Mouse (Mus musculus) ES-Bruce4 (cell line): ENCODE data around the gene Hipk2. TPM values are rescaled to one million over a fixed set of nuclear protein-coding genes. Genes with fewer than 3 reads are reported as not detected.

Experiments used
- H3K27ac ChIP-seq: 2 replicates; pipeline ENCODE4 v1.5.1; 2012; ENCODE audit warnings: low read length, inconsistent platforms; ENCODE audit not compliant: insufficient read depth
- H3K27me3 ChIP-seq: 2 replicates; pipeline ENCODE4 v1.6.1; 2012; ENCODE audit warnings: mild to moderate bottlenecking, low read length, inconsistent platforms; ENCODE audit not compliant: control insufficient read depth, poor library complexity, insufficient read depth, severe bottlenecking
- H3K36me3 ChIP-seq: 2 replicates; pipeline ENCODE4 v1.6.1; 2012; ENCODE audit warnings: inconsistent platforms, mild to moderate bottlenecking, low read length, moderate library complexity; ENCODE audit not compliant: control insufficient read depth, poor library complexity, insufficient read depth, severe bottlenecking
- H3K4me1 ChIP-seq: one replicate; pipeline ENCODE4 v1.8.1; 2011; ENCODE audit warnings: low read length; ENCODE audit not compliant: control insufficient read depth, insufficient read depth
- H3K4me3 ChIP-seq: 2 replicates; pipeline ENCODE4 v1.5.1; 2011; ENCODE audit warnings: low read depth, mild to moderate bottlenecking, low read length
- H3K9ac ChIP-seq: 2 replicates; pipeline ENCODE4 v1.6.1; 2012; ENCODE audit warnings: low read depth, mild to moderate bottlenecking, inconsistent platforms; ENCODE audit not compliant: poor library complexity, severe bottlenecking
- H3K9me3 ChIP-seq: replicated peaks from 2 replicates; pipeline ENCODE4 v1.6.1; 2012; ENCODE audit warnings: mild to moderate bottlenecking, low read length, inconsistent platforms; ENCODE audit not compliant: control insufficient read depth, poor library complexity, insufficient read depth, severe bottlenecking
- CTCF ChIP-seq: IDR thresholded peaks from one replicate; pipeline ENCODE4 v1.8.1; 2011; ENCODE audit warnings: low read depth, low read length
- EP300 ChIP-seq: IDR thresholded peaks from 2 replicates; pipeline ENCODE4 v1.6.1; 2011; ENCODE audit warnings: low read depth, low read length; ENCODE audit not compliant: insufficient read depth
- POLR2A ChIP-seq: IDR thresholded peaks from one replicate; pipeline ENCODE4 v1.8.1; 2011; ENCODE audit warnings: low read length; ENCODE audit not compliant: insufficient read depth
- polyA plus RNA-seq: library from polyadenylated mRNA; stranded (reverse); fragments of >200 nt; gene quantifications from 2 replicates; pipeline ENCODE4 v1.2.4, GENCODE M21; 2011; ENCODE audit warnings: low read depth; ENCODE audit not compliant: missing spikeins, insufficient read depth, insufficient read length

The Hipk2 gene
- polyA plus RNA-seq, 1 experiment, result 17.8 TPM

DNA sequence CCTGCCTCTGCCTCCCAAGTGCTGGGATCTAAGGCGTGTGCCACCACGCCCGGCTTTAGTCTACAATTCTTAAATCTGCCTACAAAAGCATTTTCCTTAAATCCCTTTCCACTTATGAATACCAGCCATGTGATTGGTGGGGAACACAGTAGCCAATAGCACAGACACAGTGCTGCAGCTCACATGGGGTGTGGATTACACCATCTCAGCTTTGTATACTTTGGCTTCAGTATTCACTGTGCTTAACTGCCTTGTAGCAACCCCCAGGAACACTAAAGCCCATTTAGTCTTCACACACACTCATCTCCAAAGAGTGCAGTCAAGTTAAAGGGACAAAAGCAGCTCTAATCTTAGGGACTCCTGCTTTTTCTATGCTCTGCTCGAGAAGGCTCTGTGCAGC, 67.6 kb downstream of the Hipk2 start:
- no peaks in the 10 kb centered on the region for H3K36me3 ChIP-seq
- H3K4me1 ChIP-seq, result no peaks in the 10 kb centered on the region
- H3K9me3 ChIP-seq, result no peaks in the 10 kb centered on the region
- TF ChIP-seq POLR2A, result no peak
- TF ChIP-seq EP300, result no peak
- TF ChIP-seq CTCF, result no peak
- no peak overlapping the region for H3K27ac ChIP-seq
- no peaks in the 10 kb centered on the region for H3K27me3 ChIP-seq
- H3K4me3 ChIP-seq, result no peak overlapping the region
- no peak overlapping the region for H3K9ac ChIP-seq

DNA sequence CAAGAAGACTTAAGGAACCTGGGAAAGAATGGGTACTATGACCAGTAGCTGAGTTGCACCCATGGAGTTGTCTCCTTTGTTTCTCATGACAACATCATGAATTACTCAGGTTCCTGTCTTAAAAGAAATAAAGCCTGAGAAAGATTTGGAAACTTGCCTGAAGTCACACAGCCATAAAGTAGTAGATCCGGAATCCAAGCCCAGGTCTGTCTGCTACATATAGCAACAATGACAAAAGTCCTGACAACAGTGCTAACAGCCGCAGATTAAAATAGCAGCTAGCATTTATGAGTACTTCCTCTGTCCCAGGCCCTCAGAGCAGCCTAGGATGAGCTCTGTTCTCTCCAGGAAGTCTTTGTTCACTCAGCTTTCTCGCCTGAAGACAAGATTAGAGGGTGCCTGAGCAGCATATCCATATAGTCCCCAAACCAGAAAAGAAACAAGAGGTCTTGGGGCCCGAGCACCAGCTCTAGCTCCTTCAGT, 69.0 kb downstream of the Hipk2 start:
- Histone ChIP-seq H3K4me1 (no peaks in the 10 kb centered on the region), H3K9ac (no peak overlapping the region), H3K9me3 (no peaks in the 10 kb centered on the region), H3K27me3 (no peaks in the 10 kb centered on the region), H3K4me3 (no peak overlapping the region), H3K36me3 (no peaks in the 10 kb centered on the region), H3K27ac (no peak overlapping the region)
- TF ChIP-seq EP300 (no peak), POLR2A (no peak), CTCF (no peak)

DNA sequence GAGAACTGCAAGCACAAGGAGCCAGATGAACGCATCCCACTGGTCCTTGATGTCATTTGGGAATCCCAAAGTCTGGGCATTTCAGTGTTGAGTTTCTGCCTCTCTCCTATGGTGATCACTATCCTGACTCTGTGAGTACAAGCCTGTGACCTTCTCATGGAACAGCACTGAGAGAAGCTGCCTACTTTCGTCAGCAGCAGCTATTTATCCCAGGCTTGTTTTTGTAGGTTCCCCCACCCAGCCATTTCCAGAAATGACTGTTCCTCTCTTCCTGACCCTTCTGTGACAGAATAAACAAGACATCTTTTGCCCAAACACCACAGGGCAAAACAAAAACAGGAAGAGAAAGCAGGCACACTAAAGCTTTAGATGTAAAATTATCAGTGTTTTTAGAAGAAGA, 70.4 kb downstream of the Hipk2 start:
- no peak overlapping the region for H3K9ac ChIP-seq
- H3K36me3 ChIP-seq, result no peaks in the 10 kb centered on the region
- H3K4me1 ChIP-seq, result no peaks in the 10 kb centered on the region
- H3K9me3 ChIP-seq, result no peaks in the 10 kb centered on the region
- H3K4me3 ChIP-seq, result no peak overlapping the region
- no peak for TF ChIP-seq POLR2A
- H3K27me3 ChIP-seq, result no peaks in the 10 kb centered on the region
- no peak overlapping the region for H3K27ac ChIP-seq

DNA sequence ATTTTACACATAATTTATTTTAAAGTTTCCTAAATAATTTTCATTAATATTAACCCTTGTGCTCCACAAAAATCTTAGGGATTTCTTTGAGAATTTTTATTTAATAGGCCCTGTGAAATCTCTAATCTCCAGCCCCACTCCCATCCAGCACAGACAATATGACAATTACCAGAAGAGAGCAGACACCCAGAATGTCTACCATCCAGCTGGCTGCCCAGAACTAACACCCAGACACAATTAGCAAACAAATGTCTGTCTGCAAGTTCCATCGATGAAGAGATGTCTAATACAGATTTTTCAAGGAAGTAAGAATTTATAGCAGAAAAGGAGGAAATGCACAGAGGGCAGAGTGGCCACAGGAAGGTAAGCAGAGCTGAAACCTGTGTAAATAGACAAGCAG, 74.7 kb downstream of the Hipk2 start:
- H3K9me3 ChIP-seq, result no peaks in the 10 kb centered on the region
- no peak overlapping the region for H3K4me3 ChIP-seq

DNA sequence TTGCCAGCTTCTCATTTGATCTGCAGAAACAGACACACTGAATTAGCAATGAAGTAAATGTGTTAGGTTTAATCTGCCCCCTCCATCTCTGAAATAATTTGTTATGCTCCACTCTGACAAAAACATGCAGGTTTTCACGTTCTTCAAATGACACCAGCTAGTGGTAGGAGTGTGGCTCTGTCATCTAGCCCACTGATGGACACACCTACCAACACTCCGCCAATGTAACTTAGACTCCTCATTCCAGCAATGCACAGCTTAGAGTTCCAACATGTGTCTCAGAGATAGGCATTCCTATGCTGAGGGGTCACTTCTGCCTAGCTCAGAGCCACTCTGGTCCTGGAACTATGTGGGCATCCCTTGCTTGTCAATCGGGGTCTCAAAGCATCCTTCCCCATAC, 78.4 kb downstream of the Hipk2 start:
- no peaks in the 10 kb centered on the region for H3K4me1 ChIP-seq
- H3K4me3 ChIP-seq, result no peak overlapping the region
- H3K9me3 ChIP-seq, result no peaks in the 10 kb centered on the region
- no peaks in the 10 kb centered on the region for H3K27me3 ChIP-seq
- TF ChIP-seq POLR2A (no peak), CTCF (no peak), EP300 (no peak)
- no peak overlapping the region for H3K27ac ChIP-seq
- H3K36me3 ChIP-seq, result no peaks in the 10 kb centered on the region
- no peak overlapping the region for H3K9ac ChIP-seq

More for the DNA sequence above, 74.7 kb downstream of the Hipk2 start:
- no peaks in the 10 kb centered on the region for H3K27me3 ChIP-seq
- no peaks in the 10 kb centered on the region for H3K4me1 ChIP-seq
- no peak overlapping the region for H3K9ac ChIP-seq
- no peak for TF ChIP-seq CTCF
- no peak for TF ChIP-seq EP300
- no peak for TF ChIP-seq POLR2A
- H3K36me3 ChIP-seq, result no peaks in the 10 kb centered on the region
- H3K27ac ChIP-seq, result no peak overlapping the region

DNA sequence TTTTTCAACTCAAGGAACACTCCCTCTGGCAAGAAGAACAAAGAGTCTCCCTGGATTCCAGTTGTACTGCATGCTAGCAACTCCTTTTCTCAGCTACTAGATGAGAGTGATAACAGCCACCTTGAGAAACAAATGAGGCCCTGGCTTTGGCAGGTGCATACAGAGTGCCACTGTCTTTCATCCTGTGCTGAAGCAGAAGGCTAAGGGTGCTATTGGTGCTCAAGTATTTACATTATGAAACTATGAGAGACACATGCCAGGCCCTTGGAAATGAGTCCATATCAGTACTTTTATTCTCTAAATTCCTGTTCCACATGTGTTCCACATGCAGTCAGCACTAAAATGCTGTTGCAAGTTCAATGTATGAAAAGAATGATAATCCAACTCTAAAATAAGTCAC, 79.0 kb downstream of the Hipk2 start:
- Histone ChIP-seq H3K4me1 (no peaks in the 10 kb centered on the region), H3K4me3 (no peak overlapping the region), H3K9ac (no peak overlapping the region), H3K36me3 (no peaks in the 10 kb centered on the region), H3K9me3 (no peaks in the 10 kb centered on the region), H3K27me3 (no peaks in the 10 kb centered on the region), H3K27ac (no peak overlapping the region)
- TF ChIP-seq EP300 (no peak), CTCF (no peak), POLR2A (no peak)
